Mouse (Mus musculus): Measurements from ENCODE around the gene Bag5. TPM values are rescaled to one million over a fixed set of nuclear protein-coding genes. Genes with fewer than 3 reads are reported as not detected.

The Bag5 gene
- total and polyA plus RNA-seq, 3 experiments, result 24.0 to 38.0 TPM; not detected in 1

GRCm38 (mm10) chr12:111665041-111665880 lies 47.8 kb downstream of the Bag5 start:
- Histone ChIP-seq H3K79me2 (ENCODE audit: control insufficient read depth, insufficient read depth, low read length, poor library complexity) (no peaks in the 10 kb centered on the region; the same call in 1 of the 2 replicates), H3K4me1 (ENCODE audit: control insufficient read depth in 1 of 2, insufficient read depth in 2 of 2, low read length in 2 of 2) (peaks cover 0 to 5% of the 10 kb centered on the region in 2 experiments; a peak in 2 of 4 replicates), H3K4me3 (ENCODE audit: control insufficient read depth in 1 of 2, insufficient read depth in 1 of 2, low read depth in 2 of 2, low read length in 2 of 2) (no peak overlapping the region), H3K9me3 (replicated peaks; ENCODE audit: insufficient read depth, low read length) (no peaks in the 10 kb centered on the region), H3K27ac (ENCODE audit: control insufficient read depth, low read depth, low read length) (no peak overlapping the region), H3K9ac (ENCODE audit: control insufficient read depth, low read depth, low read length, poor library complexity, severe bottlenecking) (no peak overlapping the region), H3K27me3 (ENCODE audit: control insufficient read depth in 1 of 2, insufficient read depth in 2 of 2, low read length in 2 of 2) (no peaks in the 10 kb centered on the region), H3K36me3 (ENCODE audit: control insufficient read depth in 1 of 2, insufficient read depth in 2 of 2, low read length in 2 of 2) (peaks cover 0 to 6% of the 10 kb centered on the region in 2 experiments; a peak in 2 of 4 replicates)
- no peak for TF ChIP-seq EP300 (IDR thresholded peaks at IDR 0.05; ENCODE audit: low read depth in 1 of 2, low read length in 2 of 2)
- no peak for TF ChIP-seq ZC3H11A (IDR thresholded peaks at IDR 0.05; ENCODE audit: low read depth, low read length)
- no peak for TF ChIP-seq GATA1 (IDR thresholded peaks at IDR 0.05; ENCODE audit: low read depth, low read length)
- TF ChIP-seq NRF1 (IDR thresholded peaks at IDR 0.05; ENCODE audit: insufficient read depth, low read depth, low read length, poor library complexity, severe bottlenecking), result no peak
- no peak for TF ChIP-seq CHD1 (IDR thresholded peaks at IDR 0.05; ENCODE audit: low read depth, low read length)
- no peak for TF ChIP-seq MAFK (IDR thresholded peaks at IDR 0.05; ENCODE audit: borderline replicate concordance, low read depth, low read length)
- no peak for TF ChIP-seq POLR2A (IDR thresholded peaks at IDR 0.05; ENCODE audit: control insufficient read depth in 1 of 2, insufficient read depth in 1 of 2, low read depth in 1 of 2, low read length in 2 of 2, poor library complexity in 1 of 2)
- TF ChIP-seq TAL1 (IDR thresholded peaks at IDR 0.05; ENCODE audit: low read length), result no peak
- no peak for TF ChIP-seq SIN3A (IDR thresholded peaks at IDR 0.05; ENCODE audit: low read length)
- no peak for TF ChIP-seq POLR2AphosphoS2 (IDR thresholded peaks at IDR 0.05; ENCODE audit: low read length)
- no peak for TF ChIP-seq UBTF (IDR thresholded peaks at IDR 0.05; ENCODE audit: borderline replicate concordance, insufficient read depth, low read depth, low read length)
- no peak for TF ChIP-seq ETS1 (IDR thresholded peaks at IDR 0.05; ENCODE audit: low read depth, low read length)
- TF ChIP-seq MEF2A (IDR thresholded peaks at IDR 0.05; ENCODE audit: extremely low read depth, insufficient replicate concordance, low read depth, low read length, poor library complexity, severe bottlenecking), result no peak
- TF ChIP-seq KAT2A (conservative IDR thresholded peaks at IDR 0.05; ENCODE audit: low read depth, low read length), result no peak
- no peak for TF ChIP-seq ZKSCAN1 (IDR thresholded peaks at IDR 0.05; ENCODE audit: low read depth, low read length)
- no peak for TF ChIP-seq MXI1 (IDR thresholded peaks at IDR 0.05; ENCODE audit: low read depth, low read length)
- no peak for TF ChIP-seq TBP (IDR thresholded peaks at IDR 0.05; ENCODE audit: low read depth, low read length)
- TF ChIP-seq HCFC1 (IDR thresholded peaks at IDR 0.05; ENCODE audit: low read depth, low read length), result no peak
- no peak for DNase-seq (ENCODE audit: low read depth, low spot score)

GRCm38 (mm10) chr12:111664144-111664634 lies 48.9 kb downstream of the Bag5 start:
- Histone ChIP-seq H3K4me3 (ENCODE audit: control insufficient read depth in 1 of 2, insufficient read depth in 1 of 2, low read depth in 2 of 2, low read length in 2 of 2) (no peak overlapping the region), H3K9ac (ENCODE audit: control insufficient read depth, low read depth, low read length, poor library complexity, severe bottlenecking) (no peak overlapping the region), H3K27ac (ENCODE audit: control insufficient read depth, low read depth, low read length) (no peak overlapping the region), H3K36me3 (ENCODE audit: control insufficient read depth in 1 of 2, insufficient read depth in 2 of 2, low read length in 2 of 2) (peaks cover 0 to 6% of the 10 kb centered on the region in 2 experiments; a peak in 2 of 4 replicates), H3K79me2 (ENCODE audit: control insufficient read depth, insufficient read depth, low read length, poor library complexity) (no peaks in the 10 kb centered on the region; the same call in 1 of the 2 replicates), H3K9me3 (replicated peaks; ENCODE audit: insufficient read depth, low read length) (no peaks in the 10 kb centered on the region), H3K4me1 (ENCODE audit: control insufficient read depth in 1 of 2, insufficient read depth in 2 of 2, low read length in 2 of 2) (peaks cover 0 to 5% of the 10 kb centered on the region in 2 experiments; a peak in 2 of 4 replicates), H3K27me3 (ENCODE audit: control insufficient read depth in 1 of 2, insufficient read depth in 2 of 2, low read length in 2 of 2) (no peaks in the 10 kb centered on the region)
- DNase-seq (ENCODE audit: low read depth, low spot score), result no peak
- TF ChIP-seq GABPA (IDR thresholded peaks at IDR 0.05; ENCODE audit: low read depth, low read length) (no peak), ELF1 (IDR thresholded peaks at IDR 0.05; ENCODE audit: low read depth, low read length) (no peak), RCOR1 (IDR thresholded peaks at IDR 0.05; ENCODE audit: low read depth, low read length) (no peak), POLR2A (IDR thresholded peaks at IDR 0.05; ENCODE audit: control insufficient read depth in 1 of 2, insufficient read depth in 1 of 2, low read depth in 1 of 2, low read length in 2 of 2, poor library complexity in 1 of 2) (no peak), MYB (IDR thresholded peaks at IDR 0.05; ENCODE audit: low read depth, low read length) (no peak), BHLHE40 (IDR thresholded peaks at IDR 0.05; ENCODE audit: borderline replicate concordance, low read depth, low read length) (no peak), GATA1 (IDR thresholded peaks at IDR 0.05; ENCODE audit: low read depth, low read length) (no peak), SIN3A (IDR thresholded peaks at IDR 0.05; ENCODE audit: low read length) (no peak), UBTF (IDR thresholded peaks at IDR 0.05; ENCODE audit: borderline replicate concordance, insufficient read depth, low read depth, low read length) (no peak), EP300 (IDR thresholded peaks at IDR 0.05; ENCODE audit: low read depth in 1 of 2, low read length in 2 of 2) (no peak), CHD1 (IDR thresholded peaks at IDR 0.05; ENCODE audit: low read depth, low read length) (no peak), MAX (IDR thresholded peaks at IDR 0.05; ENCODE audit: low read length) (no peak), CHD2 (IDR thresholded peaks at IDR 0.05; ENCODE audit: low read length) (no peak), ZNF384 (IDR thresholded peaks at IDR 0.05; ENCODE audit: low read depth, low read length) (no peak), TCF12 (IDR thresholded peaks at IDR 0.05; ENCODE audit: low read depth, low read length) (no peak), CTCF (IDR thresholded peaks at IDR 0.05 in 2 of 3, conservative IDR thresholded peaks at IDR 0.05 in 1 of 3; ENCODE audit: control insufficient read depth in 1 of 3, insufficient read depth in 1 of 3, low read depth in 2 of 3, low read length in 3 of 3, poor library complexity in 1 of 3, severe bottlenecking in 1 of 3) (no peak), TBP (IDR thresholded peaks at IDR 0.05; ENCODE audit: low read depth, low read length) (no peak), NRF1 (IDR thresholded peaks at IDR 0.05; ENCODE audit: insufficient read depth, low read depth, low read length, poor library complexity, severe bottlenecking) (no peak)
